Mouse (Mus musculus) mesoderm, embryonic 11.5 days (tissue): ENCODE measurements at regions not wholly inside any gene's neighbourhood (a gene's known extent, or its start where the extent isn't known, plus 50 kb on each side); places are given as distances from the start of the nearest gene placed in this dataset.

Source experiments
- DNase-seq: peaks from one replicate; pipeline ENCODE4 v3.0.0-alpha.2; 2012; ENCODE audit warnings: low read depth, low spot score

DNA sequence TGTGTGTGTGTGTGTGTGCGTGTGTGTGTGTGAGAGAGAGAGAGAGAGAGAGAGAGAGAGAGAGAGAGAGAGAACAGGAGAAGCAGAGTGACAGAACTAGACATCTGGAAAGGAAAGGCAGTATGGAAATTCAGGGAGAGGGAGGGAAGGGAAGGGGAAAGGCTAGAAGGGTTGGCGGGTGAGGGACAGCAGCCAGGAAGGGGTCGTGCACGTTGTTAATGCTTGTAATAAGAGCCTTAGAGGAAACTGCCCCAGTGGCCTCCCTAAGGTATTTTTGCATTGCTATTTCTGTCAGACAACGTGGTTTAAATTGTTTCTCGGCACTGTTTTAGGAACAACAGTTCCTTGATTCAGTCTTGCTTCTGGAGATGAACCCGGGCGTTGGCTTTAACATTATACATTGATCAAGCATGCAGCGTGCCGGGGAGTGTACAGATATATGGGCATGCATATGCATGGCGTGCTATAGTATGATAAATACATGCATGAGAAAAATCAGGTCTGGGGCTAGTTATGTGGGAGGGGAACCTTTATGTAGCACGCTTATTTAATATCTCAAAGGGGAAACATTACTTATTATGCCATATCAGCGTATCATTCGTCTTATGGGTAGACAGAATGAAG lies 52.6 kb upstream of the Ptgfrn start:
- DNase-seq = peak; percentile 37

DNA sequence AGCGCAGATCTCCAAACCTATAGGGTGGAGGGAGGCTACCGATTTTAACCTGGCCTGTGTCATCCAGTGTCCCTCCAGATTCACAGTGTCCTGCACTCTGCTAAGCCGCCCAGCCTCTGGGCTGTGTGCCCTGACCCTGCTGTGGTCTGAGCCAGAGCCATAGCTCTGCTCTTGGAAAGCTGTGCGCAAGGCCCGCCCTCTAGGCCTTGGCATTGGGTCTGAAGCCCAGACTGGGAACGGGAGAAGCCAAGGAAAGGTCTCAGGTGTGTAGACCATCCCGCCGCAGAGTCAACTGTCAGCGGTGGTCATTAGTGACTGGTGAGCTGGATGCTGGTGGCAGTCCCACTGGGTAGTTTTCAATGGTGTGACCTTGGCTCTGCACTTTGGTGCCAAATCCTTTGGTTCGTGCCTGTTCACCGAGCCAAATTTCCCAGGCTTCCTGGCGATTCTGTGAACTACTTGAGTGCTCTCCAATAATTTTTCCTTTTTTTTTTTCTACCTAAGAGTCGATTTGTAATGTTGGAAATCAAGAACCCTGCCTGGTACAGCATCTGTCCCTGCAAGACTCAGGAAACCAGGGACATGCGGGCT lies 52.0 kb upstream of the Ptgfrn start:
- no peak for DNase-seq

DNA sequence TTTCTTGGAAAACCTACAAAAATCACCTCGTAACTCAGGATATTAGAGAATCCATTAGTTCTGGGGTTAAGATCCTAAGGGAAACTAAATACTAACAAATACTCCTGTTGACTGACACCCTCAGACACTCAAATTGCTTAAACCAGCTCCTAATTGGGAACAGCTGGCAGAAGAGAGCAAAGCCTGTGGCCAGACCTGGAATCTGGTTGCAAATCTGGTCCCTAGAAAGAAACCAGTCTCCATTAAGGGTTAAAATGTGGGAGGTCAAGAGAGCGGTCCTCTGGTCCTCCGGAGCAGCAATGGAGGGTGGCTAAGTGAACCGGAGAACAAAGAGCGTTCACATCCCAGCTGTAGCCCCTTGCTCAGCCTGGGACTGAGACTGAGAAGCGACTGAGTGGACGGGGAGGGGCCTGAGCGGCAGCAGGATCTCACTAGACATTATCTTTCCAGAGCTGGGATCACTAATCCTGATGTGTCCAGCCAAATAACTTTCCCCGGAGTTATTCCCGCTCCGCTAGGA lies 51.4 kb upstream of the Ptgfrn start:
- peak; percentile 79 for DNase-seq
